Mouse (Mus musculus): ENCODE data around the gene Ddn. TPM values are rescaled to one million over a fixed set of nuclear protein-coding genes. Genes with fewer than 3 reads are reported as not detected.

The Ddn gene
- polyA plus RNA-seq, 2 experiments: 0.44 TPM; not detected in 1

GRCm38 (mm10) chr15:98774096-98774495 lies 35.2 kb downstream of the Ddn start:
- H3K4me3 ChIP-seq (replicated peaks; ENCODE audit: low read length): no peak overlapping the region
- no peaks in the 10 kb centered on the region for H3K9me3 ChIP-seq (ENCODE audit: control insufficient read depth, low read length)
- DNase-seq (ENCODE audit: low spot score) (no peak), ATAC-seq (ENCODE audit: low FRiP score, low read depth) (no peak)
- TF ChIP-seq POLR2A (IDR thresholded peaks at IDR 0.05; ENCODE audit: borderline replicate concordance, extremely low read depth, insufficient read depth, insufficient read length): no peak
- H3K4me2 ChIP-seq (replicated peaks; ENCODE audit: low read depth, low read length, severe bottlenecking): no peak overlapping the region
- no peak overlapping the region for H3K27ac ChIP-seq (replicated peaks; ENCODE audit: low read depth, low read length)
- WGBS: 10% methylated on average over 15 of the region's 15 CpGs
- H3K9ac ChIP-seq (ENCODE audit: low read depth, low read length, severe bottlenecking): no peak overlapping the region
- peaks cover 13% of the 10 kb centered on the region for H3K4me1 ChIP-seq (ENCODE audit: control insufficient read depth, insufficient read depth, low read length)
- no peaks in the 10 kb centered on the region for H3K36me3 ChIP-seq (ENCODE audit: control insufficient read depth, insufficient read depth, low read length)
- peaks cover 84% of the 10 kb centered on the region for H3K27me3 ChIP-seq (ENCODE audit: control insufficient read depth, insufficient read depth, low read length)

GRCm38 (mm10) chr15:98772511-98773211 lies 36.6 kb downstream of the Ddn start:
- H3K9me3 ChIP-seq (ENCODE audit: control insufficient read depth, low read length): no peaks in the 10 kb centered on the region
- DNase-seq (ENCODE audit: low spot score) (no peak), ATAC-seq (ENCODE audit: low FRiP score, low read depth) (no peak)
- H3K4me2 ChIP-seq (replicated peaks; ENCODE audit: low read depth, low read length, severe bottlenecking): peak overlapping the region; percentile 42
- peak overlapping the region; percentile 0; the same call in 1 of the 2 replicates for H3K9ac ChIP-seq (ENCODE audit: low read depth, low read length, severe bottlenecking)
- peaks cover 70% of the 10 kb centered on the region for H3K27me3 ChIP-seq (ENCODE audit: control insufficient read depth, insufficient read depth, low read length)
- no peaks in the 10 kb centered on the region for H3K36me3 ChIP-seq (ENCODE audit: control insufficient read depth, insufficient read depth, low read length)
- peak overlapping the region; percentile 23 for H3K4me3 ChIP-seq (replicated peaks; ENCODE audit: low read length)
- H3K27ac ChIP-seq (replicated peaks; ENCODE audit: low read depth, low read length): no peak overlapping the region
- WGBS: 4% methylated on average over 36 of the region's 36 CpGs
- peaks cover 13% of the 10 kb centered on the region for H3K4me1 ChIP-seq (ENCODE audit: control insufficient read depth, insufficient read depth, low read length)
- TF ChIP-seq POLR2A (IDR thresholded peaks at IDR 0.05; ENCODE audit: borderline replicate concordance, extremely low read depth, insufficient read depth, insufficient read length): no peak

- Histone ChIP-seq H3K9ac (ENCODE audit: low read depth, low read length, severe bottlenecking) (peak overlapping the region; percentile 0; the same call in 1 of the 2 replicates), H3K4me1 (ENCODE audit: control insufficient read depth, insufficient read depth, low read length) (peaks cover 13% of the 10 kb centered on the region), H3K4me3 (replicated peaks; ENCODE audit: low read length) (peak overlapping the region; percentile 23), H3K36me3 (ENCODE audit: control insufficient read depth, insufficient read depth, low read length) (no peaks in the 10 kb centered on the region), H3K9me3 (ENCODE audit: control insufficient read depth, low read length) (no peaks in the 10 kb centered on the region), H3K4me2 (replicated peaks; ENCODE audit: low read depth, low read length, severe bottlenecking) (peak overlapping the region; percentile 42; the same call in 1 of the 2 replicates), H3K27ac (replicated peaks; ENCODE audit: low read depth, low read length) (no peak overlapping the region), H3K27me3 (ENCODE audit: control insufficient read depth, insufficient read depth, low read length) (peaks cover 63% of the 10 kb centered on the region)
- no peak for TF ChIP-seq POLR2A (IDR thresholded peaks at IDR 0.05; ENCODE audit: borderline replicate concordance, extremely low read depth, insufficient read depth, insufficient read length)
- no peak for ATAC-seq (ENCODE audit: low FRiP score, low read depth)
- 13% methylated on average over 12 of the region's 12 CpGs for WGBS
- no peak for DNase-seq (ENCODE audit: low spot score)
Observed at GRCm38 (mm10) chr15:98771813-98772425, 37.4 kb downstream of the Ddn start.

- H3K27ac ChIP-seq (replicated peaks; ENCODE audit: low read depth, low read length): no peak overlapping the region
- peaks cover 8% of the 10 kb centered on the region; the same call in 1 of the 2 replicates for H3K4me1 ChIP-seq (ENCODE audit: control insufficient read depth, insufficient read depth, low read length)
- DNase-seq (ENCODE audit: low spot score): no peak
- H3K27me3 ChIP-seq (ENCODE audit: control insufficient read depth, insufficient read depth, low read length): peaks cover 26% of the 10 kb centered on the region
- H3K9me3 ChIP-seq (ENCODE audit: control insufficient read depth, low read length): no peaks in the 10 kb centered on the region
- TF ChIP-seq POLR2A (IDR thresholded peaks at IDR 0.05; ENCODE audit: borderline replicate concordance, extremely low read depth, insufficient read depth, insufficient read length): no peak
- H3K36me3 ChIP-seq (ENCODE audit: control insufficient read depth, insufficient read depth, low read length): no peaks in the 10 kb centered on the region
- WGBS: 16% methylated on average over 5 of the region's 5 CpGs
- peak; percentile 43; the same call in 1 of the 2 replicates for ATAC-seq (ENCODE audit: low FRiP score, low read depth)
- H3K4me3 ChIP-seq (replicated peaks; ENCODE audit: low read length): no peak overlapping the region
- H3K9ac ChIP-seq (ENCODE audit: low read depth, low read length, severe bottlenecking): no peak overlapping the region
- no peak overlapping the region for H3K4me2 ChIP-seq (replicated peaks; ENCODE audit: low read depth, low read length, severe bottlenecking)
Observed at GRCm38 (mm10) chr15:98768259-98768658, 41.0 kb downstream of the Ddn start.

GRCm38 (mm10) chr15:98765929-98766328 lies 43.4 kb downstream of the Ddn start:
- no peak overlapping the region for H3K9ac ChIP-seq (ENCODE audit: low read depth, low read length, severe bottlenecking)
- 65% methylated on average over 4 of the region's 4 CpGs for WGBS
- no peak overlapping the region for H3K4me2 ChIP-seq (replicated peaks; ENCODE audit: low read depth, low read length, severe bottlenecking)
- no peaks in the 10 kb centered on the region for H3K36me3 ChIP-seq (ENCODE audit: control insufficient read depth, insufficient read depth, low read length)
- H3K9me3 ChIP-seq (ENCODE audit: control insufficient read depth, low read length): no peaks in the 10 kb centered on the region
- ATAC-seq (ENCODE audit: low FRiP score, low read depth): no peak
- no peak for DNase-seq (ENCODE audit: low spot score)
- H3K27ac ChIP-seq (replicated peaks; ENCODE audit: low read depth, low read length): no peak overlapping the region
- peaks cover 10% of the 10 kb centered on the region for H3K4me1 ChIP-seq (ENCODE audit: control insufficient read depth, insufficient read depth, low read length)
- H3K4me3 ChIP-seq (replicated peaks; ENCODE audit: low read length): no peak overlapping the region
- H3K27me3 ChIP-seq (ENCODE audit: control insufficient read depth, insufficient read depth, low read length): peaks cover 3% of the 10 kb centered on the region
- no peak for TF ChIP-seq POLR2A (IDR thresholded peaks at IDR 0.05; ENCODE audit: borderline replicate concordance, extremely low read depth, insufficient read depth, insufficient read length)
